Mouse (Mus musculus) spleen, postnatal 14 days (tissue): ENCODE measurements around the gene Myo1c.
A peak's percentile ranks its signal among the peaks of the same experiment; 100 is the strongest.

Experiments
- DNase-seq, 2 experiments: peaks; one replicate each; pipeline ENCODE4 v3.0.0; 2021 to 2022; ENCODE audit warnings: low spot score in 2 of 2

Myo1c gene

GRCm38 (mm10) chr11:75650311-75650710, at the start of gene Myo1c:
Gene Myo1c, plus strand, starts transcription at chr11:75650504.
- DNase-seq, result no peak

DNA sequence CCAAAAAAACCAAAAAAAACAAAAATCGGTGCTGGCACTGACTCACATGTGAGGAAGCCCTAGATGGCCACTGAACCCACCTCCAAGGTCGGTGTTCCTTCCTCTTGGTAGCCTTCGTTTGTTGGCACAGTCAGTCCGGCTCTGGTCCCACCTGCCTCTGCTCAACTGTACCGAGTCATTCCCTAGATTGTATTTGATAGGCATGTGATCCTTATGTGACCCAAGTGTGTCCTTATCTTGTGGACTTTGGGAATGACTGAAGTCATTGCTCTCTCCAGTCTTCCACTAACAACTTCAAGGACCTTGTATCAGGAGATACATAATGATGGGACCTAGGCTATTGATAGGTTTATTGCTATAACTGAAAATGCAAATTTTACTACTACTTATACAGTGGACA, 45.5 kb upstream of the Myo1c start:
- no peak for DNase-seq

DNA sequence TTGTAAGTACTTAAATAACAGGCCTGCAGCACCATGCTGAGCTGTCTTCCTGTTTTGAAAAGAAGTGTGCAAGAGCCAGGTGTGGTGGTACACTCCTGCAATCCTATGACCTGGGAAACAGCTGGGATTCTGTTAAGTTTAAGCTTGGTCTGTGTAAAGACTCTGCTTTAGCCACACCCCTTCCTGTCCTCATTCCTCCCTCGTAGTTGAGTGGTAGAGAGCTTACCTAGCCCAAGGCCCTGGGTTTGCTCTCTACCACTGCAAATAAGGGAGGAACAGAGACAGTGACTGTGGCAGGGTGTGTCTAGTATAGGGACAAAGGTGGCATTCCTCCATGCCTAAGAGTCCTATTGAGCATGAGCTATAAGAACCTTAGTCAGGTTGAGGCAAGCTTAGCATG, 45.0 kb upstream of the Myo1c start:
- DNase-seq, result no peak

GRCm38 (mm10) chr11:75608776-75609175, 41.5 kb upstream of the Myo1c start:
- DNase-seq, result no peak

DNA sequence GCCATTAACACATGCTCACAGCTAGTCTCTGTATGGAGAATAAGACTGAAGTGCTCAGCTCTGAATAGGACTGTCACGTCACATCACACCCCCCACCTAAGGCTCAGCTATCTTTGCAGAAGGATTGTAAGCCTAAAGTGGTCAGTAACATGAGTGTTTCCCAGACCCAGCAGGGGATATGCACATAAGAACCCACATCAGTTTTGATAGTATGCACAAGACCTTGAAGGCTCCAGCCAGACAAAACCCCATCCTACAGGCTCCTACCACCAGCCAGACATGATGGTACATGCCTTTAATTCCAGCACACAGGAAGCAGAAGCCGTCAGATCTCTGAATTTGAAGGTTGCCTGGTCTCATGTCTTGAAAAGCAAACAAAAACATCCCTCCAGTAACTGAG, 40.3 kb upstream of the Myo1c start:
- DNase-seq, result no peak

DNA sequence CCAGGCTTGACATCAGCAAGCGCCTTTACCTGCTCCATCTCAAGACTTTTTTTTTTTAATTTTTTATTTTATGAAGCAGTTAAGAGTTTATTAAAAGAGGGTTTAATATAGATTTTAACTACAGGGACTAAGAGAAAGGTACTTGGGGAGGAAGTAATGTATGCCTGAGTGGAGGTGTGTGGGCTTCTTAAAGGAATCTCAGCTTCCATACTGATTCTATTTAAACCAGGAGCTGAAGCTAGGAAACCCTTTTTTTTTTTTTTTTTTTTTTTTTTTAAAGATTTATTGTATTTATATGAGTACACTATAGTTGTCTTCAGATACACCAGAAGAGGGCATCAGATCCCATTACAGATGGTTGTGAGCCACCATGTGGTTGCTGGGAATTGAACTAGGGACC, 35.5 kb upstream of the Myo1c start:
- no peak for DNase-seq

- DNase-seq, result no peak
These were observed 34.7 kb upstream of the Myo1c start for GRCm38 (mm10) chr11:75615556-75615955.

- DNase-seq, result peak in 1 of 2 experiments; percentile 46
These were observed 31.2 kb upstream of the Myo1c start for GRCm38 (mm10) chr11:75619133-75619532.

DNA sequence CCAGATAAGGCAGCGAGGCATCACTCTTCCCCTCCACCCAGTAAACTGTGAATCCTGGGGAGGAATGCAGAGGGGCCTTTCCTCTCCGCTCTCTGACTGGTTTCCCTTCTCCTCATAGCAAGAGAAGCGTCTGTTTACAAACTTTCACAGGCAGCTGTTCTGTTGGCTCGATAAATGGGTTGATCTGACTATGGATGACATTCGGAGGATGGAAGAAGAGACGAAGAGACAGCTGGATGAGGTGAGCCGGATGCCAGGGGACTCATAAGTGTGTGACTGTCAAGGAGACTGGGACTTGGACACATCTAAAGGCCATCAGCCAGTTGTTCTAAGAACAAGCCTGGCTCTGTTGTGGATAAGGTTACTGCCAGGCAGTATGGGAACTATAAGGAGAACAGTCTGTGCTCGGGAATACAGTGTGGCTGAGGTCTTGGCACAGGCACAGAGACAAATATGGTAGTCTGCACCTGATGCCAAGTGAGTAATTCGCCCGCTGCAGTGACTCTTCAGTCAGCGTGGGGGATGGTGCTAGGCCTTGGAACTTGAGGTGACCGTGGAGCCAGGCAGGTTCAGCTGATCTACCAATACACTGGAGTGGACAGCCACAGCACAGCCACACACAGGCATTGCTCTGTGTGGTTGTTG, 30.0 kb upstream of the Myo1c start:
- no peak for DNase-seq

DNA sequence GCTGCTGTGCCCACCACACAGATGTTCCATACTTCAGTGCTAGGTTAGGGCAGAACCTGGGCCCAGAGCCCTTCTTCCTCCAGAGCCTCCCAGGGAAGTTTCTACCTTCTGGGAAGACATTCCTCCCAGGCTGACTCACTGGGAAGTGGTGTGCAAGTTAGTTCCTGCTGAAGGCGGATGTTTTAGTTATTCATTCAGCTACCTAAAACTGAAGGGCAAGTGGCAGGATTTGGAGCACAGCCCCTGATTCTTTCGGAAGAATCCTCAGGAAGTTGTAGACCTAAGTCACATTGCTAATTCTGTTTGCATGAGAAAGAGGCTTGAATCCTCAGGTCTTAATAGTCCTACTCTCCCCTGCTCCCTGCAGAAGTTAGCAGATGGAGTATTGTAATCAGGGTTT, 28.9 kb upstream of the Myo1c start:
- DNase-seq, result no peak

- no peak for DNase-seq
These were observed 27.5 kb upstream of the Myo1c start for GRCm38 (mm10) chr11:75622588-75623329.

GRCm38 (mm10) chr11:75624102-75624554, 26.2 kb upstream of the Myo1c start:
- DNase-seq, result no peak

GRCm38 (mm10) chr11:75625820-75626219, 24.5 kb upstream of the Myo1c start:
- DNase-seq, result no peak

DNA sequence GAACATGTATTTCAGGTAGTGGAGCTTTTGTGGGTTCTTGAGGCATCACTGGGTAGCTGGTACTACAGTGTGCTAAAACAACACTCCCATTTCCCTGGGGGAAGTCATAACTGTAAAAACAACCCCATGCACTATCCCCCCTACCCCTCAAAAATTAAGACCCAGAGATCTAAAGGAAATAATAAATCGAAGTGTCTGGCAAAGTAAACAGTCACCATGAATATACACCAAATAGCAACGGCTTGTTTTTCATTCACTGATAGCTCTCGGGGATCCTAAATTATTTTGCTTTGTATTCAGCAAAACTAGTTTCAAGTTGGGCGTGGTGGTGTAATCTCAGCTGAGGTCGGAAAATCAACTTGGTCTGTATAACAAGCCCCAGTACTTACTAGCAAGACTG, 20.2 kb upstream of the Myo1c start:
- DNase-seq, result no peak

DNA sequence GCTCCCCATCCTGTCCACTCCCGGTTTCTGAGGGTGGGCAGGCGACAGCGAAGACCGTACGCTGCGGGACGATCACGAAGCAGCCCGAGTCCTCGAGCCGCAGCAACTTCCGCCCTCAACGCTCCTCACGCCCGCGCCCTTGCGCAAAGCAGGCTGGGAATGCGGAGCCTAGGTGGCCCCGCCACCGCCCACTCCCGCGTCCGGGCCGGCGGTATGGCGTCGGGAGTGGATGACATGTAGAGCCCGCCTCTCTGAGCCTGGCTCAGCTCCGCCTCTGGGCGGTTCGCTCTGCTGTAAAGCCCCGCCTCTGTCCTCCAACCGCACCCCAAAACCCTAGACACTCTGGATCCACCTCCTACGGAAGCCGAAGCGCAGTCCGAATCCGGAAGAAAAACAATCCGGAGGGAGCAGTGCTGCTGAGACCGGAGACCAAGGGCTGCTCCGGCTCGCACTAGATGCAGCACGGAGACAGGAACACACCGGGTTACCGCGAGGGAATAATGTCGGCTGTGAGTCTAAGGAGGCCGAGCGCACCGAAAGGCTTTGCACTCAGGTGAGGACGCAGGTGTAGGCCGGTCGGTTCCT, 19.6 kb upstream of the Myo1c start, which contains the start of gene Inpp5k:
Gene Inpp5k (plus strand): TSS at position 344 of the 585 bp plus-strand sequence.
- DNase-seq, result peak; percentile 91 to 92

GRCm38 (mm10) chr11:75631561-75632225, 18.6 kb upstream of the Myo1c start:
- DNase-seq, result no peak

DNA sequence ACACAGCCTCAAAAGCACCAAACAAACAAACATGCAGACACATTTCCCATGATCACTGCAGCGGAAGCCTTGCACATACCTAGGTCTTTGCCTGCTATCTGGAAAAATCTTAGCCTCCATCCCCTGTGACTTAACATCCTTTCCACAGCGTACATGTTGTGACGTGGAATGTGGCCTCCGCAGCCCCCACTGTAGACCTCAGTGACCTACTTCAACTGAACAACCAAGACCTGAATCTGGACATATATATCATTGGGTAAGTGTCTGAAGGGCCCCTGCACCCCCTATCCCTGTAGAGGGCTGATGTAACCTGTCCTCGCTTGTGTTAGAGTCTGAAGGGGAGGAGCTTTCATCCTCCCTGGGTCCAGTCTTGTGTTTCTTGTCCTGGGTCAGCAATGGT, 17.4 kb upstream of the Myo1c start:
- DNase-seq, result no peak

- no peak for DNase-seq
These were observed 15.5 kb upstream of the Myo1c start for GRCm38 (mm10) chr11:75634801-75635200.

- no peak for DNase-seq
These were observed 15.0 kb upstream of the Myo1c start for GRCm38 (mm10) chr11:75635315-75635714.

GRCm38 (mm10) chr11:75643323-75643722, 7.0 kb upstream of the Myo1c start:
- no peak for DNase-seq

DNA sequence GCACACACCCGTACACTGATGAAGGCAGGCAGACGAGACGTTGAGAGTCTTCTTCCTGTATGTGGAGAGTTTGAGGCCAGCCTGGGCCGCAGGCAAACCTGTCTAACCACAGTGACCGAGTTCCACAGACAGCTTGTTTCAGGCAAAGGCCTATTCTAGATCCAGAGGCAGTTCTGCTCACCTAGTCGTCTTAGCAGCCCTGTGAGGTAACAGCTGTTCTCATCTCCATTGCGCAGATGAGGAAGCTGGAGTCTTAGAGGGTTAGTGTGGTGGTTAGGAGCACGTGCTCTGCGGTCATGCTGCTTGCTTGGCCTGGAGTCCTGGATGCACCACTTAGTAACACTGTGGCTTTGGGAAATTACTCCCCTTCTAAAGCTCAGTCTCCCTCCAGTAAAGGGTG, 5.6 kb upstream of the Myo1c start:
- DNase-seq, result no peak

GRCm38 (mm10) chr11:75647681-75648211, 2.6 kb upstream of the Myo1c start:
- DNase-seq, result no peak
